Mouse (Mus musculus) adrenal gland, adult 8-10 months (tissue): Measurements from ENCODE around the gene Gnas. TPM values are rescaled to one million over a fixed set of nuclear protein-coding genes. Genes with fewer than 3 reads are reported as not detected.

Experiments
- DNase-seq: peaks from one replicate; pipeline ENCODE4 v3.0.0; 2022
- total RNA-seq, 4 experiments: library from RNA; stranded (reverse); gene quantifications; 2 replicates each; pipeline ENCODE4 v1.2.4; 2022

Gene Gnas
- total RNA-seq: 1,000 to 10,000 TPM; 2,052 to 2,625 (median 2,313) TPM

DNA sequence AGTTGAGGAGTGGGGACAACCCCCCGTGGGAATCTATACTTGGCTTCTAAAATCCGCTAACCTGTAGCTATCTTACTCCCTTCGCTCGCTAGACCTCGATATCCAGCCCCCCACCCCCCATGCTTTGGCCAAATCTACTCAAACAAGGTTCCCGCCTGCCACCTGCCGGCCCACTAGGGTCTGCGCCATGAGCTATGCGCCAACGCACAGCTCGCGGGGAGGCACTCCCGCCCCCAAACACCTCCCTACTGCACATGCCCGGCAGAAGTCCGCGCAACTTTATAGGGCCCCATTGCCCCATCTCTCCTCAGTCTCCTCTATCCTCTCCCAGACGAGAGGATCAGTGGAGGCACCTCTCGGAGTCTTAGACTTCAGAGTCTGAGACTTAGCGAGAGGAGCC lies at the start of gene Gnas:
Gene Gnas, plus strand, starts transcription at position 310 of the 400 bp plus-strand sequence.
- no peak for DNase-seq

DNA sequence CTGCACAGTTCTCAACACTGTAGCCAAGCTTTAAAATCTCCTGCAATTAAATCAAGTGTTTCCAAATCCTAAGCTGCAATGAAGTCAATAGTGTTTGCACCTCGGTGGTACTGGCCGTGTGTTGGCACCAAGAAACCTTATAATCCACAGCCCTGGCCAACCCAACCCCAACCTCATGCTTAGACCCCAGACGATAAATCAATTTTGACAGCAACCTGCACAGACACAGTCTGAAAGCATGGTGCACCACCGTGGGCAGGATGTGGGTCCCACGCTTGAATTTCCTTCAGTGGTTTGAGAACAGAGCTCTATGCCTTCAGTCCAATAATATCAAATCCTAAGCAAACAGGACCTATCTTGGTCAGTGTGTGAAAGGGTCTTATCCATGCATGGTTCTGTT lies 41.7 kb upstream of the Gnas start:
- no peak for DNase-seq

DNA sequence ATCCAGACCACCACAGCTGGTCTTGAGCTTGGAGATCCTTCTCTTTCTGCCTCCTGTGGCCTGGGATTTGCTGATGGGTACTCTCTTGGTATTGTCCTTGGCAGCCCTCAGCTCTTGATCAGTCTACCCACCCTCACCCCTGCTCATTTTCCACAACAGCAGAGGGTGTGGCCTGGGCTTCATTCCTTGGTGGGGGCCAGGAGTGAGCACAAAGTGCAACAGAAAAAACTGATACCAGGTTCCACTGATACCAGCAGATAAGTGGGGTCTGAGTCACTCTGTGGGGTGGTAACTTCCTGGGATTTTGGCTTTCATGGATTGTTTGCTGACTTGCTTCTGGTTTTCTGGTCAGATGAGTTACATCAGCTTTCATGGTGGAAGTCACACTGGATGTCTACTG lies 32.2 kb upstream of the Gnas start:
- no peak for DNase-seq

DNA sequence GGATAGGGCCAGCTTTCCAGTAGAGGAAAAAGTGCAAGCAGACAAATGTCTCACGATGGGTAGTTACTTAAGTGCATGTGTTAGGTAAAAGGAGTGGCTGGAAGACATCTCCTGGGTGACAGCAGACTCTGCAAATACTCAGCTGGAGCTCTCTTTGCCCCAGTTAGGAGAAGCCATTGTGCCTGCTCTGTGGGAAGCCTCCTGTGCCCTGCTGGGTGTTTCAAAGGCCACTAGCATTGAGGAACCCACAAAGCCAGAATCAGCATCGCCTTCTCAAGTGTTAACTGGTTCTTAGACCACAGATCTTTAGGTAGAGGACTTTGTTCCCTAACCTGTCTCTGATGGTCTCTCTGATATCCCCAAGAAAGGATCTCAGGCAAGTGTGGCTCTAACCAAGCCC lies 26.8 kb upstream of the Gnas start:
- DNase-seq: no peak

DNA sequence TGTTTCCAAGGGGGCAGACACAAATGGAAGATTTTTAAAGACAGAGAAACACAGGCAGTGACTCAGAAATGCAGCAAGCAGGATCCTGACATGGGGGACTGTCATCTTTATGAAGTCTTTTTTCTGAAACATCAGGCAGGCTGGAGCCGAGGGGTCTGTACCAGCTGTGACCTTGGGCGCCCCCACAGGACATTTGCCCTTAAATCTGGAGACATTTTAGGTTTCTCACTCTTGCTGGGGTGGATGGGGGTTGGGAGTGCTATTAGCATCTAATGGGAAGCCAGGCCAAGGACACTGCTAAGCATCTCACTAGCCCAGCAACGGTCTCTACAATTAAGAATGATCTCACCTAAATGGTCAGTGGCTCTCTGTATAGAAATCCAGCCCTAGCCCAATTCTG lies 24.1 kb upstream of the Gnas start:
- no peak for DNase-seq

DNA sequence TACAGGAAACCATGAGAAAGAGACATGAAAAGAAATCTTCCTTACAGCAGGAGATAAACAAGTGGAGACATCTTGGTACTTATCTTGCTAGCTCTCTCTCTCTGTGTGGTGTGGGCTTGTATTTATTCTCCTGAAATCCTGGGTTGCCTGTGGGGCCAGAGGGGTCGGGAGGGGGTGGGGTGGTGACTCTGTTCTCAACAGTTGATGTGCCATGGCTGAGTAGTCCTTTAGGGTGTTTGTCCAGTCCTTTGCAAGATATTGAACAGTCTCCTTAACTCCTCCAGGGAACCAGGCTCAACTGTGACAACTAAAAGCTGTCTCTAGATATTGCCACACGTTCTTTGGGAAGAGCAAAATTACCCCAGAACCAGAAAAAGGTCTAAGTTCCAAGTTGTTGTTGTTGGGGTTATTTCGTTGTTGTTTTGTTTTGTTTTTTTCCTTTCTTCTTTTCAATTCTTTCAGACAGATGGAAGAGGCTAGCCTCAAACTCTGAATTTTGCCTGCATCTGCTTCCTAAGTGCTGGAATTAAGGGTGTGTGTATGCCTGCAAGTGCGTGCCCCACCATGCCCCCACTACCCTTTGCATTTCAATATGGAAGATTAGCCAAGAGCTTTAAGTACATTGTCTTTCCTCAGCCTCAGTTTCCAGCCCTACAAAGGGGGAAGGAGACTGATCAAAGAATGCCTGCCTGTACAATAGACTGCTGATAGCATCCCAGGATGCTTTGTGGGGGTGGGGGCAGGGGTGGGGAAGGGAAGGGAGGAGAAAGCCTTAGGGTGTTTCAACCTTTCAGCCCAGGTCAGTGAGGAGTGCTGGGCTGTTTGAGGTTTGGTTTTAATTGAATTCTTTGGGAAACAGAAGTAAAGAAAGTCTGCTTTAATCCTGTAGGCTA lies 23.0 kb upstream of the Gnas start:
- DNase-seq: no peak

DNA sequence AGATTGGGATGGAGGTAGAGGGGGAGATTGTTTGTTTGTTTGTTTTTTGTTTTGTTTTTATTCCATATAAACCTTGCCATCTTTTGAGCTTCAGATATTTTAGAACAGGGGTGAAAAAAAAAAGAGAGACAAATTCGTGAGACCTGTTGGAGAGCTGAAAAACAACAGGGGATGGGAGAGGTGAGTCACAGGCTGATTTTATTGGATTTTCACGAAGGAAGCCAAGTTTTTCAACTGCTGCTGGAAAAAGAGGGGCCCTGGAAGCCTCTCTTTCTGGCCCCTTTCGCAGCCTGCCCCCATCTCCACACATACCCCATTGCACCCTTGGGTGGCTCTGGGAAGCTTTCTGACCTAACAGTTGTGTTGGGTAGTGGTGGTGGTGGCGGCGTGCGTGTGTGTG lies 22.3 kb upstream of the Gnas start:
- no peak for DNase-seq

DNA sequence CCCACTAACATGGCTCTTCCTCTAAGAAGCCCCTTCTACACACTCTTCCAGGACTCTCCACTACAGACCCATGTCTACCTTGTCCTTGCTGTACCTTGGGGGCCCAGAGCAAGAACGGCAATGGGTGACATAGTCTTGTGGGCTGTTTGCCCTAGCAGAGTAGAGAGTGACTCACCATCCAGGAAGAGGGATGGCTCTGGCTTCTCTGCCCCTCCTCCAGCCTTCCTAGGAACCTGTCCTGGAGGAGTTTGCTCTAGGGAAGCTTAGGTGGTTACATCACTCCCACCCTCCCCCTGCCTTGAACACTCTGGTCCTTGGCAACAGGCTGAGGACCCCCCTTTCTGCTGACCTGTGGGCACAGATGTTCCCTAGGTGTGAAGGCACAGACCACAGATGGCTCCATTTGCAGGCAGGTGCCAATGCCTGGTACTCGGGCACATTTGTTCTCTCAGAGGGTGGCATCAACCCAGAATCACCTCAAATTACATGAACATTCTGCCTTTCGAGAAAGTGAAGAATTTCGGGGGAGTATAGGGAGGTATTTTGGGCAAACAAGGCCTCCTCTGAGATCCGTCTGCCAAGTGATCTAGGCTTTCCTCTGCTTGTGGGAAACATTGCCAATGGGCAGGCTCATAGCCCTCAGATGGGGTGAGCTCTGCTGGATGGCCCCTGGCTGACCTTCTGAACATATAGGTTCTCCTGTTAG lies 20.9 kb upstream of the Gnas start:
- DNase-seq: no peak

DNA sequence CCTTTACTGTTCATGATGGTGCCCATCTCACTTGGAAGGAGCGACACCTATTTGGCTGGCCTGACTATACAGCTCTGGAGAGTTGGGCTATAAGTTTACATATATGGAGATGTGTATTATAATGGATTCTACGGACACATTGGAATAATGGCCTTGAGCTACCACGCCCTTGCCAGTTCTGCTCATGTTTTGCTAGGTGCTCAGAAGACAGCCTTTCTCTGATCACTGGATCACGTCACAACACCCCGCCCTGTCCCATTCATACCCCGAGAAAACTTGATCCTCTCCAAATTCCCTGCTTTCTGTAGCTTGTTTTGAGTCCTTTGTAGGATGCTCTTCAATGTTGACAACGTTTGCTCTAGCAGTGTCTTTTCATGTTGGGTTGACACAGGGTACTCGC lies 19.9 kb upstream of the Gnas start:
- no peak for DNase-seq

DNA sequence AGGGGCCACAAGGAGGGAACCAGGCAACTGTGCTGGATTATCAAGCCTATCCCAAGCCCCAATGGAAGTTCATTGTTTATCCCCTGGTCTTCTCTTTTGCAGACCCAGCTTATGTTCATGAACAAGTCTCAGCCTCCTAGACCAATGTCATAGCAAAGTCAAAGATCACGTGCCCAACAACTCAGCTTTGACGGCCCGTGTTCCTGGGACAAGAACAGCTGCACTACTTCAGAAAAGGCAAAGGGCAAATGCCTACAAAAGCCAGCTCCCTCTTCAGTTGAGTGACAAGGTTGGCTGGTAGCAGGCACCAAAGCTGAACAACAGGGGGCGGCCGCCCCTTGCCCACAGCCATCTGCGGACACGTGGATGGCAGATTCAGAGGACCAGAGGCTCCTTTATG lies 13.7 kb upstream of the Gnas start:
- no peak for DNase-seq

DNA sequence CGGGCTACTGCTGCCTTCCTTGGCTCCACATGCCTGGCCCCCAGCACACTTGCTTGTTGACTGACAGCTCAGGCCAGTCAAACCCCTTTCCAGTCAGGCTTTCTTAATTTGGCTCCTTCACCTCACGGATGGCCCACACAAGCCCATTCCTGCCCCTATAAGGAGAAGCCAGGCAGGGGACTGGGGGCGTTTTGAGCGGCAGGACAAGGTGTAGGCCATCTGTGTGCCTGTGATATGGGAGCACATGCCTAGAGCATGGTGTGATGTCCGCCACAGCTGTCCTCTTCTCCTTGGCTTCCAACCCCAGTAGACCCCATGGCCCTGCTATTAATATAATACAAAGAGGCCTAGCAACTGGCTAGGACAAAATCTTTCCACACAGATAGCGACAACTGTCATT lies 12.7 kb upstream of the Gnas start:
- DNase-seq: no peak

DNA sequence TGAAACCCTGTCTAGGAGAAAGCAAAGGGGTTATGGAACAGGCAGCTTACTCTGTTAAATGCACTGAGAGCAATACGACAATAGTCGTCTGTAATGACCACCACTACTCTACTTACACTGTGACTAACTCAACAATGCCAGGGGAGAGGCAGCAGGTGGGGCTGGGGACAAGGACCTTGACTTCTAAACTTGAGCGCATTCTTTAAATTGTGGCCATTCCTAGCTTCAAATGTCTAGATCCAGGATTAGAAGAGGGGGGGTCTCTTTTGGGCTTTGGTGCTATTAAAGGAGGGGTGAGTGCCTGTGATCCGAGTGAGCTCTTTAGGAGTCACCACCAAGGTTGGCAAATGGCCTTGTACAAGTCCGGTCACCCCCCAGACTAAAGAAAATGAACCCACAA lies 11.0 kb upstream of the Gnas start:
- no peak for DNase-seq

DNA sequence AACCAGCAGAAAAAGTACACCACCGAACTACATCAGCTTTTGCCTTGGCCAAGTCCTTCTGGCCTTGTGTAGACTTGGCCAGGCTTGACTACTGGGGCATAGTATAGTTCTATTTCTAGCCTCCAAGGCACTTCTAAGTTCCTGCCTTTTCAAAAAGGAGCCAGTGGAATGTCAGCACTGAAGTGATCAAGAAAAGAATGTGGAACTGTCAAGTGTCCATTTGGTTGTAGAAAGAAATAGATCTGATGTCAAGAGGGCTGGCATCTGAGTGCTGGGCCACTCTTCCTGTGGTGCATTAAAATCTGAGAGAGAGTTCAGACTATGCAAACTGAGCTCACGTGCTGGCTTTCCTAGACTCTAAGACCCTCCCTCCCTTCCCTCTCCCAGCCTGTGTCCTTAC lies 10.2 kb upstream of the Gnas start:
- DNase-seq: no peak

DNA sequence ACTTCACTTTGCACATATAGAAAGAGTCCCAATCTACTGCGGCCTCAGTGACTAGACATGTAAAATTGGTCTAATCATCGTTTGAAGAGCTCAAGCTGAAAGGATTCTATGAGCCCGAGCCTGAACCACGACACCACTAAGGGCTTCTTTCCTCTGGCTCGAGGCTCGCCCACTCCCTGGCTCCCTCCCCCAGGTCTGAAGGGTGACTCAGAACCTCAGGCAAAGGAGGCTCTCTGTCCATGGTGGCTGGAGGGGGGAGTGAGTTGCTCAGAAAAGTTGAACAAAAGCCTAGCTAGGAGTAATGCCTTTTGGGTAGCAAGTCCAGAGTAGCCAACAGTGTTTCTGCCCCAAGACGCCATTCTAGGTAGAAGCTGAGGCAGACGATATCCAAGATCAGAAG lies 4.3 kb upstream of the Gnas start:
- no peak for DNase-seq

DNA sequence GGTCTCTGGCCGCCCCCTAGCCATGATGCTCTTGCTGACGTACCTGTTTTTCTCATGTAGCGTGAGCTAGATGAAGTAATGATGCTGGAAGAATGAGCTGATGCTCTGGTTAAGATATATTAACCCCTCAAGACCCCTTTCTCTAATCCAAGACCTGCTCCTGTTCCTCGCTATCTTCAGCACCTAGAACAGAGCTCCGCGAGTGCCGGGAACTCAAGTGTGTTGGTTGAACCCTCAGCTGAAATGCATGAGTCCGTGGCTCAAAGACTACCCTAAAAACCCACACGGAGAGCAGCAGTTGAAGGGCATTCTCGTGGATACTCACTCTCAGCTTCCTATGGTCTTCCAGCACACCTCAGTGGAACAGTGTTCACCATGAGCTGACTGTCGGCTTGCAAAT lies 779 bp upstream of the Gnas start:
- no peak for DNase-seq

DNA sequence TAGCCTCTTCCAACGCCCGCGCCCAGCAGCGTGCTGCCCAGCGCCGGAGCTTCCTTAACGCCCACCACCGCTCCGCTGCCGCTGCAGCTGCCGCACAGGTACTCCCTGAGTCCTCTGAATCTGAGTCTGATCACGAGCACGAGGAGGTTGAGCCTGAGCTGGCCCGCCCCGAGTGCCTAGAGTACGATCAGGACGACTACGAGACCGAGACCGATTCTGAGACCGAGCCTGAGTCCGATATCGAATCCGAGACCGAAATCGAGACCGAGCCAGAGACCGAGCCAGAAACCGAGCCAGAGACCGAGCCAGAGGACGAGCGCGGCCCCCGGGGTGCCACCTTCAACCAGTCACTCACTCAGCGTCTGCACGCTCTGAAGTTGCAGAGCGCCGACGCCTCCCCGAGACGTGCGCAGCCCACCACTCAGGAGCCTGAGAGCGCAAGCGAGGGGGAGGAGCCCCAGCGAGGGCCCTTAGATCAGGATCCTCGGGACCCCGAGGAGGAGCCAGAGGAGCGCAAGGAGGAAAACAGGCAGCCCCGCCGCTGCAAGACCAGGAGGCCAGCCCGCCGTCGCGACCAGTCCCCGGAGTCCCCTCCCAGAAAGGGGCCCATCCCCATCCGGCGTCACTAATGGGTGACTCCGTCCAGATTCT lies 812 bp downstream of the Gnas start:
- DNase-seq: no peak

DNA sequence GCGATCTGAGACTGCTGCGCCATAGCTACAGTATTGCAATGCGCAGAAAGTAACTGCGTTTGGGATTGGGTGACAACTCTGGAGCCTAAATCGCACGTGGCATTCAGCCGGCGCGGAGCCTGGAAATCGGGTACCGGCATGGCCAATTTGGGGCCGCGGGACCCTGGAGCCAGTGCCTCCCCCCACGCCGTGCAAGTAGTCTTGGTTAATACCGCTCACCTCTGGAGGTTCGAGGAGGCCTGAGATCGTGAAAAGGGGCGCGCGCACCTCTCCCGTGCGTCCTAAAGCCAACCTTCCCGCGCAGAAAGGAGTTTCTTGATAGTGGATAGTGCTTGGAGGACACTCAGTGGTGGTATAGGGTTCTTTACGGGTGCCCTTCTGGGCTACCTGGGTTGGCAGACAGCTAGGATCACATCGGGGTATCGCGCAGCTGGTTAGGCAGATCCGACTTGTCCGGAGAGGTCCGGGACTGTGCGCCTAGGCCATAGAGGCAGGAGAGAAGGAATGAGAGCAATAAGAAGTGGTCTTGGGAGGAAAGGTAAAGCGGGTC lies 1.9 kb downstream of the Gnas start:
- no peak for DNase-seq

DNA sequence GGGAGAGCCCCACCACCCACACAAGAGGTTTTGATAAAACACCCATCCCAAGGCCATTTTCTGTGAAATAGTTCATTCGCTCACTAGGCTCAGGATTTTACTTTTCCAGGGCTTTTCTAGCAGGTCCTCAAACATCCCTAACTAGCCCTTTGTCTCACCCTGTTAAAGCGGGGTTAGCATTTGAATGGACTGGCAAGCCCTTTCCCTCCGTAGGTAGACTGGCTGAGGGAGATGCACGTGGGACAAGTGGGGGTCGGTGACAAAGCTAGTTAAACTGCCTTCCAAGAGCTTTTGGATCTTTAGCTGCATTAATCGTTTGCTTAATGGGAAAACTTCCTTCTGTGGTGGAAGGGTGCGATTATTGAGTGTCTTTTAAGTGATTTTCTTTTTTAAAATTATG lies 3.8 kb downstream of the Gnas start:
- DNase-seq: no peak

DNA sequence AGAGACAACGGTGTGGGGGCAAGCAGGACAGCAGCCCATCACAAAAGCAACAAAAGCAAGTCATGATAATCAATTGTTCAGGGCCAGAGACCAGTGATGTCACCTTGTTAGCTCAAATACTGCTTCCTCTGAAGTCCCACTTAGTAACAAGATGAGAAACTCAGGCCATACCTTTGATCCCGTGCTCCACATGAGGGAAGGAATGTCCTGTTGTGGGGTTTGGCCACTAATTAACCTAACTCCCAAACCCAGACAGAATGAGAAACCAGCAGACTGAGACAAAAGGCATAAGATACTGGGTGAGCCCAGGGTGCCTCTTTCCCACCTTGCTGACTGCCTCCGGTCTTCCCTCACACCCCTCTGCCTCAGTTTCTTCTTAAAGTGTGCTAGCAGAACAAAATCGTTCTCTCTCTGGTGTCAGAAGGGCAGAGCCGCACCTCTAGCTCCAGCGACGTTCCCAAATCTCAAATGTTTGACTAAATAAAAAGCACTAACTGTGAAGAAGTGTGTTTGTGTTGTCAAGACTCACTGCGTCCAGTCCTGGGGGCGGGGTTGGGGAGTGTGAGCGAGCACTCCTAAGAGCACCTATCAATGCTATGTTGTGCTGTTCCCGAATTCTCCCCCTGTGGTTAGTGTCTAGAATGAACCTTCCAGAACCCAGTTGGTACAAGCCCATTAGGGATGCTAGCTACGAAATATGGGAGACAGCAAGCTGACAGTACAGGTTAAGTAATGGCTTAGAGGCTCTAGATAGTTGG lies 4.7 kb downstream of the Gnas start:
- no peak for DNase-seq

DNA sequence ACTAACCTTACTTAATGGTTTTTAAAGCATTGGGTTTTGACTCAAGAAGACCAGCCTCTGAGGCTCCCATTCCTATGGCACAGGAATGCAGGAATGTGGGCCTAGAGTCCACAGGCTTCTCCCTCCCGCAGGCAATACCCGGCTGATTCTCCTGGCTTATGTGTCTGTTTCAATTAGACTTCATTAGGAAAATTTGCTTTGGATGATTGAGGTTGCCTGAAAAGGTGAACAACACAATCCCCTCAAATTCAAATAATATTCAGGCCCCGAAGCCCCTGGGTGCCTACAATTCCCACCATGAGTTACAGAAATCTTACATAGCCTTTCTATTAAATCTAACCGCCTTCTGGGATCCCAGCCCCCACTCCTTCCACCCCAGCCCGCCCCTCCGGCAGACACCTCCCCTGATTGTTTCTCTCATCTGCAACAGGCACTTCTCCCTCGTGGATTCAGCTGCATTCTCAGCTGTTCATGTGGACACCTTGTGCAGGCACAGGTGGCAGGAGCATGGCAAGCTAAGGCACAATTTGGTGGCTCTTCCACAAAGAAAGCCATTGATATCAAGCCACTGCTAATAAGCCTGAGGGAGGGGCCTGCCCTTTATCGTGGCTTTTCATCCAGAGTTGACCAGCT lies 7.0 kb downstream of the Gnas start:
- DNase-seq: no peak

DNA sequence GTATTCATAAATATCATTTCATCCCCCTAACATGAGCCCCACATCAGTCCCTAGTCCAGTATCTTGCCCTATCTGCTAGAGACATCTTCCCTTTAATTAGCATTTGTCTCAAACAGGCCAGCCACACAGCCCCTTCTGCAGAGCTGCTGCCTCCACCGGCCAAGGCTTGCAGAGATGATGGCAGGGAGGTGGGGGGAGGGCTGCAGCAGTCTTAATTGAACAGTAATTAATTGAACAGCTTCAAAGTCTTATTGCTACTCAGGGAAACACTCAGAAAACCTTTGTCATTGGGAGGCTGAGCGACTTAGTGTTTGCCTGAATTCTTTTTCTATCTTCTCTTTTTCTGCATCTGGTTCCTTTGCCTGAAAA lies 7.5 kb downstream of the Gnas start:
- DNase-seq: no peak

DNA sequence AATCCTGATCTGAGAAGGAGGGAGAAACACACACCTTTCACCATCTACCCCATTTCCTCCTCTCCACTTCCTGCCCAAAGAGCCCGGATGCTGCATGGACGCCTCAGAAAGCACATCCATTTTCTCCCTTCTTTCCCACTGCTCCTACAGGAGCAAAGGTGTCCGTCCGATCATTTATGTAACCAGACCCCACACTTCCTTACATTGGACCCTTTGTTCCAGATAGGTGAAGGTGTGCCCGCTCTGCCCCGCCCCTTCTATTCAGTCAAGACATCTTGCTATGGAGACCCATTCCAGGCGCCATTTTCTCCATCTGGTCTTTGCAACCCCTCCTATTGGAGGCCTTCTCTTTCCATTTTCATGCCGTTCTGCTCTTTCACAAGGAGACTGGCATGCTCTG lies 10.3 kb downstream of the Gnas start:
- DNase-seq: no peak
